Mouse (Mus musculus): ENCODE results near the gene Rai14.

DNA sequence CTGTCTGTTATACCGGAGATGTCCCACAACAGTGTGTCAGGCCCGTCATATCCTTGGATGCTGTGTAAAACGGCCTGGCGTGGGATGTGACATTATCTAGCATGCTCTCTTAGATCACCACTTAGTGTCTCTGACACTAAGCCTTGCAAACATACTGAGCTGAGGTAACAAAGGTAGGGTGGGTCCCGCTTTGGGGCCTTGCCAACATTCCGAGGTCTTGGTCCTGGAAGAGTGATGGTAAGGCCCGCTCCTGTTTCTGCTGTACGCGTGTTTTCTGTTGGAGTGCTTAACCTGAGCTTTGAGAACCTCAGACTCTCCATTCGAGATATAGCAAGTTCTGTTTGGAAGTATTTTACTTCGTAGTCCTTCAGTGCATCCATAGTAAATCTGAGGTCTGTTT, 5.8 kb upstream of the Rai14 start:
- TF ChIP-seq CTCF (IDR thresholded peaks at IDR 0.05; ENCODE audit: borderline replicate concordance, extremely low read depth, insufficient read depth, insufficient read length) (no peak), POLR2A (IDR thresholded peaks at IDR 0.05; ENCODE audit: borderline replicate concordance, extremely low read depth, insufficient read depth, insufficient read length, poor library complexity, severe bottlenecking) (no peak)
